Mouse (Mus musculus): ENCODE results near the gene Dydc1. TPM values are rescaled to one million over a fixed set of nuclear protein-coding genes. Genes with fewer than 3 reads are reported as not detected.

Dydc1 gene
- total and polyA plus RNA-seq, 2 experiments from 2014 or later, result not detected

GRCm38 (mm10) chr14:41082408-41082807 is 9.7 kb downstream of the Dydc1 start:
- WGBS, result 85% methylated on average over 2 of the region's 2 CpGs
- H3K4me2 ChIP-seq (ENCODE audit: low read depth, low read length), result no peak overlapping the region
- ATAC-seq (ENCODE audit: insufficient read depth, low read depth), result no peak

GRCm38 (mm10) chr14:41087509-41087908 is 14.8 kb downstream of the Dydc1 start:
- Histone ChIP-seq H3K9ac (replicated peaks; ENCODE audit: low read depth, low read length) (no peak overlapping the region), H3K27ac (ENCODE audit: low read depth) (no peak overlapping the region), H3K4me1 (ENCODE audit: control insufficient read depth, insufficient read depth) (no peaks in the 10 kb centered on the region), H3K4me3 (ENCODE audit: low read depth, low read length) (no peak overlapping the region), H3K27me3 (ENCODE audit: control insufficient read depth, insufficient read depth, low read length) (no peaks in the 10 kb centered on the region), H3K36me3 (replicated peaks; ENCODE audit: control insufficient read depth, insufficient read depth, low read length) (no peaks in the 10 kb centered on the region), H3K9me3 (replicated peaks; ENCODE audit: control insufficient read depth, low read length) (no peaks in the 10 kb centered on the region), H3K4me2 (ENCODE audit: low read depth, low read length) (no peak overlapping the region)
- 74% methylated on average over 1 of the region's 1 CpGs for WGBS
- TF ChIP-seq EP300 (IDR thresholded peaks at IDR 0.05; ENCODE audit: low read depth) (no peak), CTCF (IDR thresholded peaks at IDR 0.05; ENCODE audit: low read depth) (peak; percentile 29)
- DNase-seq (ENCODE audit: low spot score) (no peak), ATAC-seq (ENCODE audit: insufficient read depth, low read depth) (no peak)

More at GRCm38 (mm10) chr14:41082408-41082807, 9.7 kb downstream of the Dydc1 start:
- Histone ChIP-seq H3K4me3 (ENCODE audit: low read depth, low read length) (no peak overlapping the region), H3K4me1 (ENCODE audit: control insufficient read depth, insufficient read depth) (no peaks in the 10 kb centered on the region), H3K9me3 (replicated peaks; ENCODE audit: control insufficient read depth, low read length) (no peaks in the 10 kb centered on the region), H3K9ac (replicated peaks; ENCODE audit: low read depth, low read length) (no peak overlapping the region), H3K27ac (ENCODE audit: low read depth) (no peak overlapping the region), H3K27me3 (ENCODE audit: control insufficient read depth, insufficient read depth, low read length) (no peaks in the 10 kb centered on the region), H3K36me3 (replicated peaks; ENCODE audit: control insufficient read depth, insufficient read depth, low read length) (no peaks in the 10 kb centered on the region)
- TF ChIP-seq EP300 (IDR thresholded peaks at IDR 0.05; ENCODE audit: low read depth), result no peak
- TF ChIP-seq CTCF (IDR thresholded peaks at IDR 0.05; ENCODE audit: low read depth), result no peak
- DNase-seq (ENCODE audit: low spot score), result no peak

GRCm38 (mm10) chr14:41090777-41091176 is 18.1 kb downstream of the Dydc1 start:
- DNase-seq (ENCODE audit: low spot score), result no peak
- H3K4me2 ChIP-seq (ENCODE audit: low read depth, low read length), result no peak overlapping the region
- H3K36me3 ChIP-seq (replicated peaks; ENCODE audit: control insufficient read depth, insufficient read depth, low read length), result no peaks in the 10 kb centered on the region
- WGBS, result 31% methylated on average over 8 of the region's 8 CpGs
- H3K9ac ChIP-seq (replicated peaks; ENCODE audit: low read depth, low read length), result no peak overlapping the region
- no peak overlapping the region for H3K4me3 ChIP-seq (ENCODE audit: low read depth, low read length)
- no peak for ATAC-seq (ENCODE audit: insufficient read depth, low read depth)
- TF ChIP-seq EP300 (IDR thresholded peaks at IDR 0.05; ENCODE audit: low read depth) (no peak), CTCF (IDR thresholded peaks at IDR 0.05; ENCODE audit: low read depth) (peak; percentile 62)
- no peaks in the 10 kb centered on the region for H3K4me1 ChIP-seq (ENCODE audit: control insufficient read depth, insufficient read depth)
- H3K27ac ChIP-seq (ENCODE audit: low read depth), result no peak overlapping the region
- H3K9me3 ChIP-seq (replicated peaks; ENCODE audit: control insufficient read depth, low read length), result no peaks in the 10 kb centered on the region
- no peaks in the 10 kb centered on the region for H3K27me3 ChIP-seq (ENCODE audit: control insufficient read depth, insufficient read depth, low read length)

GRCm38 (mm10) chr14:41094114-41094513 is 21.4 kb downstream of the Dydc1 start:
- Histone ChIP-seq H3K27ac (ENCODE audit: low read depth) (no peak overlapping the region), H3K9me3 (replicated peaks; ENCODE audit: control insufficient read depth, low read length) (no peaks in the 10 kb centered on the region), H3K4me1 (ENCODE audit: control insufficient read depth, insufficient read depth) (no peaks in the 10 kb centered on the region), H3K36me3 (replicated peaks; ENCODE audit: control insufficient read depth, insufficient read depth, low read length) (no peaks in the 10 kb centered on the region), H3K4me3 (ENCODE audit: low read depth, low read length) (no peak overlapping the region), H3K9ac (replicated peaks; ENCODE audit: low read depth, low read length) (no peak overlapping the region), H3K27me3 (ENCODE audit: control insufficient read depth, insufficient read depth, low read length) (no peaks in the 10 kb centered on the region), H3K4me2 (ENCODE audit: low read depth, low read length) (no peak overlapping the region)
- no peak for ATAC-seq (ENCODE audit: insufficient read depth, low read depth)
- TF ChIP-seq CTCF (IDR thresholded peaks at IDR 0.05; ENCODE audit: low read depth) (peak; percentile 64), EP300 (IDR thresholded peaks at IDR 0.05; ENCODE audit: low read depth) (no peak)
- 20% methylated on average over 1 of the region's 1 CpGs for WGBS
- no peak for DNase-seq (ENCODE audit: low spot score)

- H3K4me3 ChIP-seq (ENCODE audit: low read depth, low read length), result no peak overlapping the region
- 86% methylated on average over 3 of the region's 3 CpGs for WGBS
- H3K4me2 ChIP-seq (ENCODE audit: low read depth, low read length), result no peak overlapping the region
- ATAC-seq (ENCODE audit: insufficient read depth, low read depth) (no peak), DNase-seq (ENCODE audit: low spot score) (no peak)
- no peak overlapping the region for H3K9ac ChIP-seq (replicated peaks; ENCODE audit: low read depth, low read length)
- TF ChIP-seq EP300 (IDR thresholded peaks at IDR 0.05; ENCODE audit: low read depth), result no peak
- H3K27me3 ChIP-seq (ENCODE audit: control insufficient read depth, insufficient read depth, low read length), result no peaks in the 10 kb centered on the region
- H3K9me3 ChIP-seq (replicated peaks; ENCODE audit: control insufficient read depth, low read length), result no peaks in the 10 kb centered on the region
- no peak overlapping the region for H3K27ac ChIP-seq (ENCODE audit: low read depth)
- H3K36me3 ChIP-seq (replicated peaks; ENCODE audit: control insufficient read depth, insufficient read depth, low read length), result no peaks in the 10 kb centered on the region
- H3K4me1 ChIP-seq (ENCODE audit: control insufficient read depth, insufficient read depth), result no peaks in the 10 kb centered on the region
Measured at GRCm38 (mm10) chr14:41096296-41096860, 23.7 kb downstream of the Dydc1 start.

- Histone ChIP-seq H3K4me3 (ENCODE audit: low read depth, low read length) (no peak overlapping the region), H3K9me3 (replicated peaks; ENCODE audit: control insufficient read depth, low read length) (no peaks in the 10 kb centered on the region), H3K4me2 (ENCODE audit: low read depth, low read length) (no peak overlapping the region), H3K4me1 (ENCODE audit: control insufficient read depth, insufficient read depth) (no peaks in the 10 kb centered on the region), H3K36me3 (replicated peaks; ENCODE audit: control insufficient read depth, insufficient read depth, low read length) (no peaks in the 10 kb centered on the region), H3K27me3 (ENCODE audit: control insufficient read depth, insufficient read depth, low read length) (no peaks in the 10 kb centered on the region), H3K27ac (ENCODE audit: low read depth) (no peak overlapping the region), H3K9ac (replicated peaks; ENCODE audit: low read depth, low read length) (no peak overlapping the region)
- ATAC-seq (ENCODE audit: insufficient read depth, low read depth) (no peak), DNase-seq (ENCODE audit: low spot score) (no peak)
- WGBS, result 72% methylated on average over 1 of the region's 1 CpGs
- no peak for TF ChIP-seq EP300 (IDR thresholded peaks at IDR 0.05; ENCODE audit: low read depth)
- TF ChIP-seq CTCF (IDR thresholded peaks at IDR 0.05; ENCODE audit: low read depth), result no peak
Measured at GRCm38 (mm10) chr14:41098726-41099125, 26.0 kb downstream of the Dydc1 start.
